Mouse (Mus musculus) right cerebral cortex, postnatal 10 days (tissue): ENCODE results near the gene AC131692.1.

Source experiments
- DNase-seq, 2 experiments: peaks; one replicate each; pipeline ENCODE4 v3.0.0; 2021; ENCODE audit warnings: low spot score in 2 of 2

The AC131692.1 gene

GRCm38 (mm10) chr19:6094119-6094518, at the start of gene AC131692.1:
Gene AC131692.1, plus strand, starts transcription at chr19:6094419.
- no peak for DNase-seq

- DNase-seq, result no peak
Measured at GRCm38 (mm10) chr19:6045366-6046293, 48.6 kb upstream of the AC131692.1 start.

- DNase-seq, result peak; percentile 94 to 96
Measured at GRCm38 (mm10) chr19:6046294-6047153, 47.7 kb upstream of the AC131692.1 start, which contains the start of gene Syvn1. Gene Syvn1, plus strand, starts transcription at chr19:6046576.

- DNase-seq, result peak in 1 of 2 experiments; percentile 49
Measured at GRCm38 (mm10) chr19:6047154-6047898, 46.9 kb upstream of the AC131692.1 start.

- no peak for DNase-seq
Measured at GRCm38 (mm10) chr19:6047899-6048166, 46.4 kb upstream of the AC131692.1 start.

GRCm38 (mm10) chr19:6048681-6049410, 45.4 kb upstream of the AC131692.1 start:
- no peak for DNase-seq

GRCm38 (mm10) chr19:6052516-6052915, 41.7 kb upstream of the AC131692.1 start:
- DNase-seq, result no peak

- no peak for DNase-seq
Measured at GRCm38 (mm10) chr19:6054296-6054695, 39.9 kb upstream of the AC131692.1 start.

- no peak for DNase-seq
Measured at GRCm38 (mm10) chr19:6056696-6057095, 37.5 kb upstream of the AC131692.1 start.

- peak; percentile 100 for DNase-seq
Measured at GRCm38 (mm10) chr19:6057313-6058096, 36.7 kb upstream of the AC131692.1 start, which contains the start of the genes Mrpl49 and Fau. Gene Mrpl49, minus strand, starts transcription at chr19:6057785. Gene Fau, plus strand, starts transcription at chr19:6057844.

GRCm38 (mm10) chr19:6058513-6058912, 35.7 kb upstream of the AC131692.1 start:
- DNase-seq, result no peak

GRCm38 (mm10) chr19:6058966-6059365, 35.3 kb upstream of the AC131692.1 start:
- DNase-seq, result no peak

GRCm38 (mm10) chr19:6061021-6061533, 33.1 kb upstream of the AC131692.1 start, which contains the start of gene Znhit2:
Gene Znhit2, plus strand, starts transcription at chr19:6061192.
- peak; percentile 96 to 97 for DNase-seq

GRCm38 (mm10) chr19:6061641-6062302, 32.4 kb upstream of the AC131692.1 start:
- DNase-seq, result peak; percentile 64 to 79

GRCm38 (mm10) chr19:6062418-6062817, 31.8 kb upstream of the AC131692.1 start:
- no peak for DNase-seq

- DNase-seq, result peak in 1 of 2 experiments; percentile 26
Measured at GRCm38 (mm10) chr19:6063081-6063480, 31.1 kb upstream of the AC131692.1 start.

GRCm38 (mm10) chr19:6066571-6066970, 27.6 kb upstream of the AC131692.1 start:
- no peak for DNase-seq

GRCm38 (mm10) chr19:6067011-6067723, 27.1 kb upstream of the AC131692.1 start:
- DNase-seq, result peak; percentile 91
